Mouse (Mus musculus) liver, postnatal 0 days (tissue): ENCODE data around the gene Duox2. TPM values are rescaled to one million over a fixed set of nuclear protein-coding genes. Genes with fewer than 3 reads are reported as not detected.
A peak's percentile ranks its signal among the peaks of the same experiment; 100 is the strongest.

ENCODE experiments used
- ATAC-seq: fragments of 200-750 bp; cut with Nextera tagmentation; 2 replicates; pipeline ENCODE4 v1.8.0; 2017; ENCODE audit warnings: mild to moderate bottlenecking, moderate library complexity
- DNase-seq: peaks from one replicate; pipeline ENCODE4 v3.0.0-alpha.2; 2016
- H3K27ac ChIP-seq: fragments of 300-500 bp; sonication (generic); 2 replicates; pipeline ENCODE4 v1.5.1; 2014; ENCODE audit warnings: antibody characterized with exemption, moderate library complexity, mild to moderate bottlenecking, low read depth
- H3K27me3 ChIP-seq: fragments of 300-500 bp; sonication (generic); 2 replicates; pipeline ENCODE4 v1.6.1; 2014; ENCODE audit warnings: low read length, control low read depth, mixed read lengths; ENCODE audit not compliant: insufficient read depth
- H3K36me3 ChIP-seq: fragments of 300-500 bp; sonication (generic); replicated peaks from 2 replicates; pipeline ENCODE4 v1.6.1; 2014; ENCODE audit warnings: mild to moderate bottlenecking, control low read depth, low read length, moderate library complexity, mixed read lengths; ENCODE audit not compliant: insufficient read depth
- H3K4me1 ChIP-seq: fragments of 300-500 bp; sonication (generic); 2 replicates; pipeline ENCODE4 v1.6.1; 2014; ENCODE audit warnings: antibody characterized with exemption, mild to moderate bottlenecking, control low read depth; ENCODE audit not compliant: insufficient read depth
- H3K4me2 ChIP-seq: fragments of 300-500 bp; sonication (generic); 2 replicates; pipeline ENCODE4 v1.6.1; 2014; ENCODE audit warnings: low read depth, mild to moderate bottlenecking, low read length, moderate library complexity, mixed read lengths
- H3K4me3 ChIP-seq: fragments of 300-500 bp; sonication (generic); 2 replicates; pipeline ENCODE4 v1.5.1; 2014; ENCODE audit warnings: low read depth, low read length
- H3K9ac ChIP-seq: fragments of 300-500 bp; sonication (generic); replicated peaks from 2 replicates; pipeline ENCODE4 v1.6.1; 2014; ENCODE audit warnings: mild to moderate bottlenecking, moderate library complexity
- H3K9me3 ChIP-seq: fragments of 300-500 bp; sonication (generic); 2 replicates; pipeline ENCODE4 v1.6.1; 2016; ENCODE audit warnings: mild to moderate bottlenecking, control low read depth, low read length, mixed read lengths
- CTCF ChIP-seq: sonication (generic); IDR thresholded peaks from 2 replicates; pipeline ENCODE4 v1.5.1; 2016; ENCODE audit warnings: antibody characterized with exemption, low read depth
- EP300 ChIP-seq: IDR thresholded peaks from 2 replicates; pipeline ENCODE4 v1.6.1; 2016; ENCODE audit warnings: antibody characterized with exemption, low read depth, mild to moderate bottlenecking
- WGBS: fragments of 180-500 bp; shearing (Covaris S2); extraction: QIAGEN DNeasy Blood & Tissue Kit; methylation state at CpG from one replicate; pipeline ENCODE4 v1.1.7; 2014; ENCODE audit not compliant: insufficient replicate concordance; 5-methylcytosine and 5-hydroxymethylcytosine counted together
- polyA plus RNA-seq: library from polyadenylated mRNA; unstranded; fragments of >200 nt; fragmentation: Nextera tagmentation; extraction: Ambion mirVana; gene quantifications from 2 replicates; pipeline ENCODE4 v1.2.1, GENCODE M21; 2015

Gene Duox2
- polyA plus RNA-seq, 1 experiment from 2014 or later = 0.02 TPM

DNA sequence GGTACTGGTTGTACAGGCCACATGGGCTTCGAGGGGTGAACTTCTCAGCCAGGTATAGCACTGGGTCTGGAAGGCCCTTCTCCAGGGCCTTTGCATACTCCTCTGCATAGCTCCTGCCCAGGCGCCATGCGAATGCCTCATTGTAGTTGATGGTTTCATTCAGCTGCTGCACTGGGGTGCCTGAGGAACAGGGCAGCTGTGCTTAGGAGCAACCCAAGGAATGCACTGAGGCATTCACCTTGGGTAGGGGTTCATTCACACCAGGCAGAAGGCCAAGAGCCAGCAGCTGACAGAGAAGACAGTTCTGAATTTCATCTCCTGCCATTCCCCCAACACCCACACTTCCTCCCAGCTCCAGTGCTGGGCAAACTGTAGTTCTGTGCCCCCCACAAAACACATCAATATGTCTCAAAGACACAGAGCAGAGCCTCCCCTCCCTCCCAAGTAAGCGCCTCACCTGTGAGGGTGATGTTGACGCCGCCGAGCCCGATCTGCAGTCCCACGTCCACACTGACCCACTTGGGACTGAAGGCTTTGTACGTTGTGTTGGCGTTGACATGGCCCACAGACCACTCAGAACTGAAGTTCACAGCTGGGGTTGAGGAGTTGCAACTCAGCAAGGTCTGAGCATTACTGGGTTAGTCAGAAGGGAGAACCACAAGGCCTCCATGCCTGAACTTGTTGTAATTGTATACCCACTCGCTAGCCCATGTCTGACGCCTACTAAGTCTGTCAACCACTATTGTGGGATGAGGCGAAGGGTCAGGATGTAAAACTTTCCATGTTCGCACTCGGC is 7.0 kb upstream of the Duox2 start:
- H3K4me3 ChIP-seq = no peak overlapping the region
- peaks cover 54% of the 10 kb centered on the region for H3K27me3 ChIP-seq
- H3K4me1 ChIP-seq = peaks cover 9% of the 10 kb centered on the region
- no peaks in the 10 kb centered on the region for H3K36me3 ChIP-seq
- DNase-seq (no peak), ATAC-seq (no peak)
- no peak for TF ChIP-seq EP300
- TF ChIP-seq CTCF = no peak
- no peaks in the 10 kb centered on the region for H3K9me3 ChIP-seq
- WGBS = 83% methylated on average over 16 of the region's 16 CpGs
- H3K4me2 ChIP-seq = no peak overlapping the region
- H3K9ac ChIP-seq = no peak overlapping the region
- no peak overlapping the region for H3K27ac ChIP-seq

- no peak for DNase-seq
- ATAC-seq = no peak
- no peaks in the 10 kb centered on the region for H3K36me3 ChIP-seq
- H3K4me1 ChIP-seq = peaks cover 9% of the 10 kb centered on the region
- H3K9me3 ChIP-seq = no peaks in the 10 kb centered on the region
- H3K27me3 ChIP-seq = peaks cover 62% of the 10 kb centered on the region
- no peak for TF ChIP-seq CTCF
- TF ChIP-seq EP300 = no peak
- no peak overlapping the region for H3K27ac ChIP-seq
- no peak overlapping the region for H3K4me3 ChIP-seq
- H3K4me2 ChIP-seq = no peak overlapping the region
- H3K9ac ChIP-seq = no peak overlapping the region
- 91% methylated on average over 6 of the region's 6 CpGs for WGBS
Observed at GRCm38 (mm10) chr2:122304544-122304943, 6.3 kb upstream of the Duox2 start.

DNA sequence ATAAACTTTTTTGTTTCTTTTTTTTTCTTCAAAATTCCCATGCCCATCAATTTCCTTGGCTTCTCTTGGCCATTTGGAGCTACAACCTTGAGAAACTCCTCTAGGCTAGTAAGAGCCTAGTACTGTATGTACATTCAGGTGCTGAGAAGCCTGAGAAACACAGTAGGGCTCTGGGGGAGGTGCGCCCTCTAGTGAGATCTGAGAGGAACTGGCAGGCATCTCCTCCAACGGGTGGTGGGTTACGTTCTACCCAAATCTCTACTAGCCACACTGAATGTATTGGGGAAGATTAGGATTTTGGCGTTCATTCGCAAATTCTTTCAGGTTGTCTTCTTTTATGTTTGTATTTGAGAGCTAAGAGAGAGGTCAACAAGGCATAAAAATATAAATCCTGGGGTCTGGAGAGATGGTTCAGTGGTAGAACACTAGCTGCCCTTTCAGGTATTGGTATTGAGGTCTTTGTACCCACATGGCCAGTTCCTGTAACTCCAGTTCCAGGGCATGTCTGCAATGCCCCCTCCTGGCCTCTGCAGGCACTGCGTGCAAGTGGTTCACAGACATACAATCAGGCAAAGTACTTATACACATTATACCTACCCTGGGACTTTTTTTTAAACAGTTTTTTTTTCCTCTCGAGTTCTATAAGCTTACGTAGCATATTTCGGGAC is 4.5 kb upstream of the Duox2 start:
- ATAC-seq (peak; percentile 83), DNase-seq (peak; percentile 79)
- H3K9me3 ChIP-seq = no peaks in the 10 kb centered on the region
- WGBS = 6% methylated on average over 9 of the region's 9 CpGs
- TF ChIP-seq CTCF (peak; percentile 74), EP300 (no peak)
- no peak overlapping the region for H3K4me3 ChIP-seq
- H3K36me3 ChIP-seq = no peaks in the 10 kb centered on the region
- H3K4me2 ChIP-seq = no peak overlapping the region
- H3K9ac ChIP-seq = no peak overlapping the region
- H3K4me1 ChIP-seq = peaks cover 9% of the 10 kb centered on the region
- no peak overlapping the region for H3K27ac ChIP-seq
- peaks cover 69% of the 10 kb centered on the region for H3K27me3 ChIP-seq

DNA sequence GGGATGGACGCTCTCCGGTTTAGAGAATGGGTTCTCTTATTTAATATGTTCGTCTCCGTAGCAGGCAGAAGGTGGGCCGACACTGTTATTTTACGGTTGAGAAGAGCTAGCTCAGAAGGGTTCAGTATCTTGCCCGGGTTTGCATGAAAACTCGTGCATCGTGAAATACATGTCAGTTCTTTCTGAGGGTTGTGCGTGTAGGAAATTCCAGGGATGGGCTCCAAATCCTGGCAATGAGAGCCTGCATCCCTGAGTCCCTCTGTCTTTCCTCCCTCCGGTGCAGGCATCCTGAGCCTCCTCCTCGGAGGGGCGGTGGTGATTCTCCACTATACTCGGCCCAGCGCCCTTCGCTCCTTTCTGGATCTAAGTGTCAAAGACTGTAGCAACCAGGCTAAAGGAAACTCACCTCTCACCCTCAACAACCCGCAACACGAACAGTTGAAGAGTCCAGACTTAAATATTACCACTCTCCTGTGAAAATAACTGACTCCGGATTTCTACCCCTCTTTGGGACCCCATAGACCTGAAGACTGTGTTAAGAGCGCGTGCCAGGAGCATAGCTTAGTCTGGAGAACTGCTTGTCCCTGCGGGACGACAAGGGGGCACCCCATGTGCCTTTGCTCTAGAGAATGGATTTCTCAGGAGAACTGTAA is 3.8 kb upstream of the Duox2 start:
- H3K27ac ChIP-seq = no peak overlapping the region
- DNase-seq (no peak), ATAC-seq (no peak)
- H3K4me1 ChIP-seq = peaks cover 9% of the 10 kb centered on the region
- no peaks in the 10 kb centered on the region for H3K36me3 ChIP-seq
- H3K4me2 ChIP-seq = peak overlapping the region; percentile 52
- WGBS = 9% methylated on average over 23 of the region's 23 CpGs
- no peaks in the 10 kb centered on the region for H3K9me3 ChIP-seq
- H3K27me3 ChIP-seq = peaks cover 71% of the 10 kb centered on the region
- no peak for TF ChIP-seq CTCF
- H3K4me3 ChIP-seq = 0 out of 2 replicates have a peak overlapping the region, but pooled peaks have one; percentile 3
- no peak overlapping the region for H3K9ac ChIP-seq

DNA sequence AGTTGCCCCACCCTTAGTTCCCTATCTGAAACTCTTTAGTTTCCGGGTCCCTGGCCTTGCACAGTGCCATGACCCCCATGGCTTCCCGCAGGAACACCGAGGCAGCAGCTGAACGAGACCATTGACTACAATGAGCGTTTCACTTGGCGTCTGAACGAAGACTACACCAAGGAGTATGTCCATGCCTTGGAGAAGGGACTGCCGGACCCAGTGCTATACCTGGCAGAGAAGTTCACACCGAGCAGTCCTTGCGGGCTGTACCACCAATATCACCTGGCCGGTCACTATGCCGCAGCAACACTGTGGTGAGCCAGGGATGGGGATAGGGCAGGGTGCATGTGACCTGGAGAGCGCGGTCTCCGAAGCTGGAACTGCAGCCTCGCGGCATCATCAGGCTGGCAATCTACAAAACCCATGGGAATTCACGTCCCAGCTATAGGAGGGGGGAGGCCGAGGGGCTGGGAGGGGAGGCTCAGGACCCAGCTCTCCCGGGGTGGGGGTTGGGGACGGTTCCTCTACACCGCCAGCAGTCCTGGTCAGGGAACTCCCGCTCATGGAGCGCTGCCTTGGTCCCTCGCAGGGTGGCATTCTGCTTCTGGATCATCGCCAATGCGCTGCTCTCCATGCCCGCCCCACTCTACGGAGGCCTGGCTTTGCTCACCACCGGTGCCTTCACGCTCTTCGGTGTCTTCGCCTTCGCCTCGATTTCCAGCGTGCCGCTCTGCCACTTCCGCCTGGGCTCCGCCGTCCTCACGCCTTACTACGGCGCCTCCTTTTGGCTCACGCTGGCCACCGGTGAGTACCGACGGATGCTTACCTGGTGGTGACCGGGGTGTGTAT is 3.1 kb upstream of the Duox2 start:
- Histone ChIP-seq H3K36me3 (no peaks in the 10 kb centered on the region), H3K9me3 (no peaks in the 10 kb centered on the region), H3K4me1 (peaks cover 9% of the 10 kb centered on the region), H3K9ac (no peak overlapping the region), H3K27ac (no peak overlapping the region), H3K4me2 (peak overlapping the region; percentile 52), H3K4me3 (peak overlapping the region; percentile 3; the same call in 1 of the 2 replicates), H3K27me3 (peaks cover 69% of the 10 kb centered on the region)
- WGBS = 2% methylated on average over 47 of the region's 48 CpGs
- ATAC-seq = 0 out of 2 replicates have a peak, but pooled peaks have one; percentile 16
- no peak for TF ChIP-seq EP300
- no peak for TF ChIP-seq CTCF
- DNase-seq = peak; percentile 29

- 4% methylated on average over 14 of the region's 14 CpGs for WGBS
- Histone ChIP-seq H3K4me3 (no peak overlapping the region), H3K27me3 (peaks cover 71% of the 10 kb centered on the region), H3K9me3 (no peaks in the 10 kb centered on the region), H3K4me1 (peaks cover 9% of the 10 kb centered on the region), H3K27ac (no peak overlapping the region), H3K9ac (no peak overlapping the region), H3K36me3 (no peaks in the 10 kb centered on the region), H3K4me2 (peak overlapping the region; percentile 52)
- ATAC-seq (no peak), DNase-seq (no peak)
- TF ChIP-seq CTCF = no peak
- no peak for TF ChIP-seq EP300
Observed at GRCm38 (mm10) chr2:122300656-122301020, 2.4 kb upstream of the Duox2 start.
